Mouse (Mus musculus) olfactory bulb, adult 2 months (tissue): ENCODE measurements around the gene Apbb2.

Source experiments
- CTCF ChIP-seq: fragments of 200-500 bp; IDR thresholded peaks from 2 replicates; pipeline ENCODE4 v1.5.1; 2012; ENCODE audit warnings: low read depth, mild to moderate bottlenecking, low read length, moderate library complexity; ENCODE audit not compliant: insufficient read depth
- POLR2A ChIP-seq: fragments of 200-500 bp; IDR thresholded peaks from 2 replicates; pipeline ENCODE4 v1.6.1; 2012; ENCODE audit warnings: mild to moderate bottlenecking, low read depth, low read length, moderate library complexity; ENCODE audit not compliant: insufficient read depth

GRCm38 (mm10) chr5:66348421-66348820 is 270.2 kb downstream of the Apbb2 start:
- TF ChIP-seq POLR2A (no peak), CTCF (no peak)
